Mouse (Mus musculus): Measurements from ENCODE around the gene Ugt1a6a. TPM values are rescaled to one million over a fixed set of nuclear protein-coding genes. Genes with fewer than 3 reads are reported as not detected.
"Not testable (repeated sequence)": the region's sequence is repeated elsewhere in the genome, so short reads cannot be mapped to it uniquely, and the experiment has no call there.

Gene Ugt1a6a
- polyA plus RNA-seq, 1 experiment from 2014 or later, result 1.9 TPM

DNA sequence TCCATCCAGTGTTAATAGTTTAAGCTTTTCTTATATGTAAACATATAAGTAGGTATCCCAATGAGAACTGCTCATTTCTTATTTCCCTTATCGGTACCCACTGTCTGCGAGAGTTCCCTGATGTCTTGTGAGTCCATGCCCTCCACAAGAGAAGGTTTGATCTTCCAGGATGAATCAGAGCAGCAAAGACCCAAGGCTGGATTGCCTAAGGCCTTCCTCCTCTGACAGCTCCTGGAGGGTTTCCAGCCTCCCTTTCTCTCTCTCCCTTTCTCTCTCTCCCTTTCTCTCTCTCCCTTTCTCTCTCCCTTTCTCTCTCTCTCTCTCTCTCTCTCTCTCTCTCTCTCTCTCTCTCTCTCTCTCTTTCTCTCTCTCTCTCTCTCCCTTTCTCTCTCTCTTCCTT lies 5.5 kb upstream of the Ugt1a6a start:
- not testable (repeated sequence) for H3K9me3 ChIP-seq (ENCODE audit: control insufficient read depth, low read length); ATAC-seq (ENCODE audit: low FRiP score, low TSS enrichment); H3K27ac ChIP-seq (ENCODE audit: low read depth, low read length); H3K9ac ChIP-seq (ENCODE audit: low read depth, low read length); H3K4me2 ChIP-seq (replicated peaks; ENCODE audit: low read depth, low read length); H3K4me3 ChIP-seq (ENCODE audit: low read length); H3K27me3 ChIP-seq (ENCODE audit: control insufficient read depth, insufficient read depth, low read length); H3K36me3 ChIP-seq (ENCODE audit: control insufficient read depth, insufficient read depth, low read length); H3K4me1 ChIP-seq (ENCODE audit: control insufficient read depth, insufficient read depth, low read length)
- 85% methylated on average over 2 of the region's 2 CpGs for WGBS

- ATAC-seq (ENCODE audit: low FRiP score, low TSS enrichment); H3K4me2 ChIP-seq (replicated peaks; ENCODE audit: low read depth, low read length); H3K9me3 ChIP-seq (ENCODE audit: control insufficient read depth, low read length); H3K9ac ChIP-seq (ENCODE audit: low read depth, low read length); H3K4me3 ChIP-seq (ENCODE audit: low read length); H3K27me3 ChIP-seq (ENCODE audit: control insufficient read depth, insufficient read depth, low read length); H3K4me1 ChIP-seq (ENCODE audit: control insufficient read depth, insufficient read depth, low read length); H3K27ac ChIP-seq (ENCODE audit: low read depth, low read length); H3K36me3 ChIP-seq (ENCODE audit: control insufficient read depth, insufficient read depth, low read length): not testable (repeated sequence)
- 100% methylated on average over 1 of the region's 1 CpGs for WGBS
Measured at GRCm38 (mm10) chr1:88130223-88130622, 4.4 kb upstream of the Ugt1a6a start.

DNA sequence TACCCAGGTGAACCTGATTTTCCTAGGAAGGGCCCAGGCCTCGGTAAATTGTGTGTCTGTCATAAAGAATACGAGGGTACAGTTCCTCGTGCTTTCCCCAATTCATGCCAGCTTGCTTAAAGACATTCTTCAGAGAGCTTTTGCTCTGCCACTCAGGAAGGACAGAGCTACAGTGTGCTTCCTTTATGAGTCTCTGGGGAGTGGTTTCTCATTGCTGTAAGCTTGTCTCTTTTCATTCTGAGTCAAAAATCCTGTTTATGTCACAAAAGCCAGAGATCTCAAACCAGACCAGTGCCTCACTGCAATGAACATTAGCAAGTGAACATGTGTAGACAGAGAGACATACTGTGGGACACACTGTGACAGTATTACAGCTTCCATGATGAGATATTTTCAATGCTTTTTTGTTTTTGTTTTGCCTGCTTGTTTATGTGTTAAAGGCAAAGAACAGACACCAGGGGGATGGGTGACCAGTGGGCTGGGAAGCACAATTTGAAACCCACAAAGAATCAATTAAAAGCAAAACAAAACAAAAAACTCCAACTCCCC lies 627 bp upstream of the Ugt1a6a start:
- H3K27me3 ChIP-seq (ENCODE audit: control insufficient read depth, insufficient read depth, low read length), result no peaks in the 10 kb centered on the region
- H3K36me3 ChIP-seq (ENCODE audit: control insufficient read depth, insufficient read depth, low read length), result no peaks in the 10 kb centered on the region
- H3K9ac ChIP-seq (ENCODE audit: low read depth, low read length), result no peak overlapping the region
- ATAC-seq (ENCODE audit: low FRiP score, low TSS enrichment), result no peak
- H3K4me1 ChIP-seq (ENCODE audit: control insufficient read depth, insufficient read depth, low read length), result peaks cover 8% of the 10 kb centered on the region; the same call in 1 of the 2 replicates
- H3K4me2 ChIP-seq (replicated peaks; ENCODE audit: low read depth, low read length), result no peak overlapping the region
- H3K4me3 ChIP-seq (ENCODE audit: low read length), result no peak overlapping the region
- H3K9me3 ChIP-seq (ENCODE audit: control insufficient read depth, low read length), result no peaks in the 10 kb centered on the region
- WGBS, result 48% methylated on average over 3 of the region's 3 CpGs
- 0 out of 2 replicates have a peak overlapping the region, but pooled peaks have one; percentile 42 for H3K27ac ChIP-seq (ENCODE audit: low read depth, low read length)

GRCm38 (mm10) chr1:88135229-88135904 lies 758 bp downstream of the Ugt1a6a start:
- WGBS, result 85% methylated on average over 5 of the region's 6 CpGs
- H3K4me2 ChIP-seq (replicated peaks; ENCODE audit: low read depth, low read length), result not testable (repeated sequence)

GRCm38 (mm10) chr1:88136646-88137045 lies 2.0 kb downstream of the Ugt1a6a start:
- Histone ChIP-seq H3K36me3 (ENCODE audit: control insufficient read depth, insufficient read depth, low read length) (no peaks in the 10 kb centered on the region), H3K9me3 (ENCODE audit: control insufficient read depth, low read length) (no peaks in the 10 kb centered on the region), H3K9ac (ENCODE audit: low read depth, low read length) (no peak overlapping the region), H3K4me1 (ENCODE audit: control insufficient read depth, insufficient read depth, low read length) (peaks cover 8% of the 10 kb centered on the region; the same call in 1 of the 2 replicates), H3K4me2 (replicated peaks; ENCODE audit: low read depth, low read length) (no peak overlapping the region), H3K4me3 (ENCODE audit: low read length) (no peak overlapping the region), H3K27ac (ENCODE audit: low read depth, low read length) (no peak overlapping the region), H3K27me3 (ENCODE audit: control insufficient read depth, insufficient read depth, low read length) (no peaks in the 10 kb centered on the region)
- 59% methylated on average over 2 of the region's 2 CpGs for WGBS
- ATAC-seq (ENCODE audit: low FRiP score, low TSS enrichment), result no peak

More at GRCm38 (mm10) chr1:88135229-88135904, 758 bp downstream of the Ugt1a6a start:
- H3K27ac ChIP-seq (ENCODE audit: low read depth, low read length); H3K36me3 ChIP-seq (ENCODE audit: control insufficient read depth, insufficient read depth, low read length); H3K4me3 ChIP-seq (ENCODE audit: low read length); H3K9me3 ChIP-seq (ENCODE audit: control insufficient read depth, low read length); H3K4me1 ChIP-seq (ENCODE audit: control insufficient read depth, insufficient read depth, low read length); ATAC-seq (ENCODE audit: low FRiP score, low TSS enrichment); H3K27me3 ChIP-seq (ENCODE audit: control insufficient read depth, insufficient read depth, low read length); H3K9ac ChIP-seq (ENCODE audit: low read depth, low read length): not testable (repeated sequence)

- H3K4me1 ChIP-seq (ENCODE audit: control insufficient read depth, insufficient read depth, low read length), result peaks cover 8% of the 10 kb centered on the region; the same call in 1 of the 2 replicates
- WGBS, result 81% methylated on average over 3 of the region's 3 CpGs
- no peak for ATAC-seq (ENCODE audit: low FRiP score, low TSS enrichment)
Measured at GRCm38 (mm10) chr1:88137264-88137663, 2.7 kb downstream of the Ugt1a6a start.

DNA sequence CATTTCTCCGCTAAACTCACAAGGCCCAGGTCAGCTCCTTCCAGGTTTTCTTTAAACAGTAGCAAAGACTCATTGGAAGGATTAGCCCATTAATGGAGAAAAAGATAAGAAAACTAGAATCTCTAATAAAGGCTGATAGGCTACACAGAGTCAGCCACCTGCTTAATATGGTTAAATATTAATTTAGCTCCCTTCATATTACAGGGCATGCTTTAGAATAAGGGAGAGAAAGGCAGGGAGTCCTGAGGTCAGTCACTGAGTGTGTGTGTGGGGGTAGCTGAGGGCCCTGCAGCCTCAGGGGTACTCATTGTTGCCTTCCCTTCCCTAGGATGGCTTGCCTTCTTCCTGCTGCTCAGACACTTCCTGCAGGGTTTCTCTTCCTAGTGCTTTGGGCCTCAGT lies 3.5 kb downstream of the Ugt1a6a start:
- no peaks in the 10 kb centered on the region for H3K27me3 ChIP-seq (ENCODE audit: control insufficient read depth, insufficient read depth, low read length)
- H3K9me3 ChIP-seq (ENCODE audit: control insufficient read depth, low read length), result no peaks in the 10 kb centered on the region
- no peak overlapping the region for H3K9ac ChIP-seq (ENCODE audit: low read depth, low read length)
- peaks cover 8% of the 10 kb centered on the region; the same call in 1 of the 2 replicates for H3K4me1 ChIP-seq (ENCODE audit: control insufficient read depth, insufficient read depth, low read length)
- WGBS, result 83% methylated on average over 1 of the region's 1 CpGs
- H3K36me3 ChIP-seq (ENCODE audit: control insufficient read depth, insufficient read depth, low read length), result no peaks in the 10 kb centered on the region
- ATAC-seq (ENCODE audit: low FRiP score, low TSS enrichment), result no peak
- H3K27ac ChIP-seq (ENCODE audit: low read depth, low read length), result no peak overlapping the region
- H3K4me3 ChIP-seq (ENCODE audit: low read length), result no peak overlapping the region
- H3K4me2 ChIP-seq (replicated peaks; ENCODE audit: low read depth, low read length), result no peak overlapping the region

More at GRCm38 (mm10) chr1:88137264-88137663, 2.7 kb downstream of the Ugt1a6a start:
- no peaks in the 10 kb centered on the region for H3K36me3 ChIP-seq (ENCODE audit: control insufficient read depth, insufficient read depth, low read length)
- H3K9ac ChIP-seq (ENCODE audit: low read depth, low read length), result no peak overlapping the region
- no peak overlapping the region for H3K4me2 ChIP-seq (replicated peaks; ENCODE audit: low read depth, low read length)
- H3K4me3 ChIP-seq (ENCODE audit: low read length), result no peak overlapping the region
- no peaks in the 10 kb centered on the region for H3K9me3 ChIP-seq (ENCODE audit: control insufficient read depth, low read length)
- no peak overlapping the region for H3K27ac ChIP-seq (ENCODE audit: low read depth, low read length)
- no peaks in the 10 kb centered on the region for H3K27me3 ChIP-seq (ENCODE audit: control insufficient read depth, insufficient read depth, low read length)

DNA sequence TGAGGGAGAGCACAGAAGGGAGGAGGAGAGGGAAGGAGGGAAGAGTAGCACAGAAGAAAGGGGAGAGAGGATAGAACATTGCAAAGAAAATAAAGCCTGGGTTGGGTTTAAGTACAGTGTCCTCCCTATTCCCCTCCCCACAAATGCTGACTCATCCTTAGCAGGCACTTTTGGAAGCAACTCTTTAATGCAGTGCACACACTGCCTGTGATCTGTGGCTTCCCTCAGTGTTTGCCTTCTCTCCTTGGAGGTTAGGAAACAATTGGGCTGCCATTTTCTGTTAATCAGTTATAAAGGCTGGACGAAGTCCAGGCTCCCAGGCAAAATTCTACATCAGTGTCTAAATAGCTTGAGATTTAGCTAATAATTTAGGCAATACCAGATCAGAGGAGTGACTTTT lies 5.9 kb downstream of the Ugt1a6a start:
- not testable (repeated sequence) for H3K4me2 ChIP-seq (replicated peaks; ENCODE audit: low read depth, low read length); H3K36me3 ChIP-seq (ENCODE audit: control insufficient read depth, insufficient read depth, low read length); H3K9me3 ChIP-seq (ENCODE audit: control insufficient read depth, low read length); H3K27ac ChIP-seq (ENCODE audit: low read depth, low read length); H3K4me3 ChIP-seq (ENCODE audit: low read length); H3K27me3 ChIP-seq (ENCODE audit: control insufficient read depth, insufficient read depth, low read length); H3K4me1 ChIP-seq (ENCODE audit: control insufficient read depth, insufficient read depth, low read length); H3K9ac ChIP-seq (ENCODE audit: low read depth, low read length)
- peak; percentile 60 for ATAC-seq (ENCODE audit: low FRiP score, low TSS enrichment)
- 33% methylated on average over 1 of the region's 1 CpGs for WGBS

GRCm38 (mm10) chr1:88143966-88144675 lies 9.5 kb downstream of the Ugt1a6a start:
- not testable (repeated sequence) for H3K27me3 ChIP-seq (ENCODE audit: control insufficient read depth, insufficient read depth, low read length); H3K27ac ChIP-seq (ENCODE audit: low read depth, low read length); H3K9me3 ChIP-seq (ENCODE audit: control insufficient read depth, low read length); H3K4me3 ChIP-seq (ENCODE audit: low read length); H3K36me3 ChIP-seq (ENCODE audit: control insufficient read depth, insufficient read depth, low read length); H3K4me2 ChIP-seq (replicated peaks; ENCODE audit: low read depth, low read length); H3K4me1 ChIP-seq (ENCODE audit: control insufficient read depth, insufficient read depth, low read length); H3K9ac ChIP-seq (ENCODE audit: low read depth, low read length)
- peak; percentile 60; the same call in 1 of the 2 replicates for ATAC-seq (ENCODE audit: low FRiP score, low TSS enrichment)
- 4% methylated on average over 5 of the region's 5 CpGs for WGBS

Measured in kidney, embryonic 14.5 days (tissue).